Comparison of ENCODE assay signal across 17 mouse cellular contexts in genomic region chr11:46119624-46120023, GRCm38 (mm10). TPM values are rescaled to one million over a fixed set of nuclear protein-coding genes. Genes with fewer than 3 reads are reported as not detected.
A peak's percentile ranks its signal among the peaks of the same experiment; 100 is the strongest.
DNase-seq lines count a peak whose midpoint lies in the region; ATAC-seq lines count a peak whose summit lies in the region.
"Had no signal": no experiment of that assay in that cellular context is flagged by ENCODE, and none has a peak within 500 bp of the region (broad histone marks: within the 10 kb centered on the region; RNA-seq: fewer than 3 reads in every experiment).

No protein-coding gene starts in this region.

- H3K4me2 ChIP-seq in kidney, embryonic 15.5 days, result no peak overlapping the region
- H3K4me2 ChIP-seq in embryonic facial prominence, embryonic 11.5 days (ENCODE audit: low read depth, low read length), result no peak overlapping the region
- H3K4me2 ChIP-seq: forebrain, embryonic 15.5 days had no signal

- peaks cover 53% of the 10 kb centered on the region for H3K36me3 ChIP-seq in kidney, embryonic 15.5 days
- no peaks in the 10 kb centered on the region for H3K36me3 ChIP-seq in embryonic facial prominence, embryonic 11.5 days (replicated peaks; ENCODE audit: control insufficient read depth, insufficient read depth, low read depth, low read length)
- H3K36me3 ChIP-seq in macrophage (ENCODE audit: inconsistent target), result no peaks in the 10 kb centered on the region
- H3K36me3 ChIP-seq in midbrain, embryonic 10.5 days, result no peaks in the 10 kb centered on the region

- no peaks in the 10 kb centered on the region for H3K79me2 ChIP-seq in macrophage (ENCODE audit: inconsistent target)

- H3K9me3 ChIP-seq in kidney, embryonic 15.5 days (replicated peaks), result no peaks in the 10 kb centered on the region
- no peaks in the 10 kb centered on the region for H3K9me3 ChIP-seq in embryonic facial prominence, embryonic 11.5 days (replicated peaks; ENCODE audit: control insufficient read depth, low read length)
- no peaks in the 10 kb centered on the region for H3K9me3 ChIP-seq in midbrain, embryonic 10.5 days (replicated peaks)
- H3K9me3 ChIP-seq: forebrain, embryonic 15.5 days; megakaryocyte, embryonic 14.5 days had no signal

- peak overlapping the region; percentile 41; the same call in 1 of the 2 replicates for H3K27ac ChIP-seq in kidney, embryonic 15.5 days
- H3K27ac ChIP-seq in embryonic facial prominence, embryonic 11.5 days (replicated peaks; ENCODE audit: low read depth, low read length), result no peak overlapping the region
- peak overlapping the region; percentile 75 for H3K27ac ChIP-seq in macrophage
- no peak overlapping the region for H3K27ac ChIP-seq in midbrain, embryonic 10.5 days (replicated peaks)
- H3K27ac ChIP-seq: forebrain, embryonic 15.5 days had no signal

- H3K9ac ChIP-seq in kidney, embryonic 15.5 days, result no peak overlapping the region
- no peak overlapping the region for H3K9ac ChIP-seq in embryonic facial prominence, embryonic 11.5 days (replicated peaks; ENCODE audit: low read length)
- H3K9ac ChIP-seq: forebrain, embryonic 15.5 days had no signal

- WGBS in kidney, embryonic 15.5 days, result 15% methylated on average over 4 of the region's 4 CpGs
- 8% methylated on average over 4 of the region's 4 CpGs for WGBS in embryonic facial prominence, embryonic 11.5 days
- WGBS in macrophage (ENCODE audit: missing documents), result 74% methylated on average over 4 of the region's 4 CpGs
- WGBS in midbrain, embryonic 10.5 days, result 30% methylated on average over 4 of the region's 4 CpGs

- H3K27me3 ChIP-seq in kidney, embryonic 15.5 days, result no peaks in the 10 kb centered on the region
- no peaks in the 10 kb centered on the region for H3K27me3 ChIP-seq in embryonic facial prominence, embryonic 11.5 days (ENCODE audit: control insufficient read depth, insufficient read depth, low read length)
- H3K27me3 ChIP-seq in midbrain, embryonic 10.5 days (ENCODE audit: low read depth, poor library complexity, severe bottlenecking), result no peaks in the 10 kb centered on the region
- H3K27me3 ChIP-seq: CH12.LX; forebrain, embryonic 15.5 days had no signal

- peaks cover 30% of the 10 kb centered on the region for H3K4me1 ChIP-seq in kidney, embryonic 15.5 days
- no peaks in the 10 kb centered on the region for H3K4me1 ChIP-seq in embryonic facial prominence, embryonic 11.5 days (ENCODE audit: control insufficient read depth, insufficient read depth, low read length)
- no peaks in the 10 kb centered on the region for H3K4me1 ChIP-seq in midbrain, embryonic 10.5 days
- H3K4me1 ChIP-seq: forebrain, embryonic 15.5 days; megakaryocyte, embryonic 14.5 days had no signal

- no peak for DNase-seq in kidney, adult 18-20 months
- peak; percentile 73 for DNase-seq in ZHBTc4 (ENCODE audit: low read depth, low spot score)
- DNase-seq in embryonic facial prominence, embryonic 11.5 days (ENCODE audit: low spot score), result peak; percentile 65
- no peak for DNase-seq in midbrain, embryonic 10.5 days (ENCODE audit: low spot score)
- DNase-seq in thymus, postnatal 36 days, result no peak
- DNase-seq: adrenal gland, postnatal 25 days; cerebellum, adult 11-12 months; gastrocnemius, postnatal 14 days; kidney, adult 11 months; layer of hippocampus, adult 9-11 months; left cerebral cortex, postnatal 4 days; lung, adult 18-20 months had no signal

- ATAC-seq in kidney, embryonic 15.5 days (replicated peaks; ENCODE audit: low FRiP score), result peak; percentile 75
- no peak for ATAC-seq in embryonic facial prominence, embryonic 11.5 days (replicated peaks; ENCODE audit: insufficient number of reproducible peaks, low FRiP score, low TSS enrichment, low read depth)
- ATAC-seq: forebrain, embryonic 15.5 days had no signal

- H3K4me3 ChIP-seq in kidney, embryonic 15.5 days (replicated peaks), result no peak overlapping the region
- no peak overlapping the region for H3K4me3 ChIP-seq in embryonic facial prominence, embryonic 11.5 days (ENCODE audit: low read depth, low read length)
- no peak overlapping the region for H3K4me3 ChIP-seq in macrophage (ENCODE audit: inconsistent target)
- H3K4me3 ChIP-seq in midbrain, embryonic 10.5 days, result no peak overlapping the region
- H3K4me3 ChIP-seq: forebrain, embryonic 15.5 days; megakaryocyte, embryonic 14.5 days had no signal

RNA-seq across cellular contexts. Expression of gene Nipal4, which starts 46.7 kb away (rescaled TPM):
- polyA plus RNA-seq in kidney, embryonic 15.5 days (2015; fragmentation: Nextera tagmentation; extraction: Ambion mirVana), result 0.48 and 1.2 TPM in 2 replicates
- 0.36 and 0.86 TPM in 2 replicates for polyA plus RNA-seq in embryonic facial prominence, embryonic 11.5 days (2014; fragmentation: Nextera tagmentation; extraction: Ambion mirVana)
- total RNA-seq in macrophage (2018; cell fraction: chromatin; rRNA removed), result not detected
- under 1 TPM in 5 of 26 experiments, not detected in 21; 0.03 to 0.09 (median 0.04) TPM for total RNA-seq in macrophage (2018; cell fraction: cytosol; rRNA removed)
- total RNA-seq in macrophage (2018; cell fraction: nucleus; rRNA removed), result not detected
- polyA plus RNA-seq in macrophage (2018), result not detected in 3 replicates
- polyA plus RNA-seq in midbrain, embryonic 10.5 days (2016; fragmentation: Nextera tagmentation; extraction: Ambion mirVana), result 1.00 and 1.3 TPM in 2 replicates

Comparison
In these comparisons a context has a peak if more than half of its experiments do, and no peak if none do; other contexts are left out.
1. H3K27ac ChIP-seq: peak in kidney, embryonic 15.5 days (single experiment) and macrophage (single experiment); none in embryonic facial prominence, embryonic 11.5 days (single experiment) and midbrain, embryonic 10.5 days (single experiment).
2. DNase-seq: peak in ZHBTc4 (single experiment) and embryonic facial prominence, embryonic 11.5 days (single experiment); none in kidney, adult 18-20 months (single experiment), midbrain, embryonic 10.5 days (single experiment) and thymus, postnatal 36 days (0 of 2).